Mouse (Mus musculus) small intestine, adult 2 months (tissue): ENCODE measurements around the gene Scrg1.

Experiments used
- CTCF ChIP-seq: fragments of 200-500 bp; IDR thresholded peaks from 2 replicates; pipeline ENCODE4 v1.5.1; 2012; ENCODE audit warnings: low read depth, mild to moderate bottlenecking, control low read depth, inconsistent platforms, low read length, moderate library complexity, mixed read lengths; ENCODE audit not compliant: insufficient replicate concordance, insufficient read length; ENCODE audit errors: extremely low read depth
- POLR2A ChIP-seq: fragments of 200-500 bp; IDR thresholded peaks from 2 replicates; pipeline ENCODE4 v1.6.1; 2012; ENCODE audit warnings: low read depth, mild to moderate bottlenecking, control low read depth, inconsistent platforms, low read length, moderate library complexity

GRCm38 (mm10) chr8:57487441-57488155 is 31.9 kb downstream of the Scrg1 start, which contains the start of gene Sap30:
- TF ChIP-seq POLR2A (no peak), CTCF (no peak)
